Mouse (Mus musculus): Measurements from ENCODE around the gene Sec16b.
A peak's percentile ranks its signal among the peaks of the same experiment; 100 is the strongest.

The Sec16b gene

DNA sequence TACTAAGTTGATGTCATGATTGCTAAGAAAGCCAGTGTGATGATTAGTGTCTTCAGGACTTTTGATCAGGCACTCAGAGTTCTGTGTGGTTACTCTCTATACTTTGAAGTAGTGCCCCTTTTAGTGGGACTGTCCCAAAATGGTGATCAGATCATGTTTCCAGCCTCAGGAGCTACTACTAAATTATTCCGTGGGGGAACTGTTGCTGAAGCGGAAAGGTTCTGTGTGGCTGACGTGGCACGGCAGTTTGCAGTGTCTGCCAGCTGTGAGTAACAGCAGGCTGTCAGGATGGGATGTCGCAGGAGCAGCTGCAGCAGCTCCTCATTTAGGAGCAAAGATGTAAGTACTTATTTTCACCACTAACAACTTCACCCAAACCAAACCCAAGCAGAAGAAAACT is at the start of gene Sec16b:
Sec16b (plus strand) TSS at position 207 of the 400 bp plus-strand sequence.
- DNase-seq (ENCODE audit: low spot score) = no peak

GRCm38 (mm10) chr1:157457789-157458188 is 48.7 kb upstream of the Sec16b start:
- no peak for DNase-seq (ENCODE audit: low spot score)

- DNase-seq (ENCODE audit: low spot score) = peak; percentile 23
Observed at GRCm38 (mm10) chr1:157458421-157459208, 47.9 kb upstream of the Sec16b start, which contains the start of gene Cryzl2. Gene Cryzl2 (plus strand): TSS chr1:157458577.

GRCm38 (mm10) chr1:157459904-157460303 is 46.6 kb upstream of the Sec16b start:
- no peak for DNase-seq (ENCODE audit: low spot score)

DNA sequence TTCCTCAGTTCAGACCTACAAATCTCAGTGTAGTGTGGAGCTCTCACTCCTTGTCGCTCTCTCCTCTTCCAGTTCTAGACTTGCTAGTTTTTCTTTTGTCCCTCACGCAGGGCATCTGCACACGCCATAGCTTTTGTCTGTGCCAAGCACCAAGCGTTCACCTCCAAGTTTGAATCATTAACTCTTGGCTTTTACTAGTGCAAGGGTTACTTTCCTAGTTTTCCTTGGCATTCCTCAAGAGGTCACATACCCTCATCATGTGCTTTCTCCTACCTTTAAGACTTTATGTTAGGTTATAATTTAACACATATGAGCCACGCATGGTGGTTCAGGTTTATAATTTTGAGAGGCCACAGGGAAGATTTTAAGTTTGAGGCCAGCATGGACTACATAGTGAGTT is 45.3 kb upstream of the Sec16b start:
- no peak for DNase-seq (ENCODE audit: low spot score)

GRCm38 (mm10) chr1:157462336-157462735 is 44.2 kb upstream of the Sec16b start:
- DNase-seq (ENCODE audit: low spot score) = no peak

- no peak for DNase-seq (ENCODE audit: low spot score)
Observed at GRCm38 (mm10) chr1:157465194-157465593, 41.3 kb upstream of the Sec16b start.

- no peak for DNase-seq (ENCODE audit: low spot score)
Observed at GRCm38 (mm10) chr1:157467866-157468265, 38.7 kb upstream of the Sec16b start.

GRCm38 (mm10) chr1:157470761-157471386 is 35.7 kb upstream of the Sec16b start:
- no peak for DNase-seq (ENCODE audit: low spot score)

DNA sequence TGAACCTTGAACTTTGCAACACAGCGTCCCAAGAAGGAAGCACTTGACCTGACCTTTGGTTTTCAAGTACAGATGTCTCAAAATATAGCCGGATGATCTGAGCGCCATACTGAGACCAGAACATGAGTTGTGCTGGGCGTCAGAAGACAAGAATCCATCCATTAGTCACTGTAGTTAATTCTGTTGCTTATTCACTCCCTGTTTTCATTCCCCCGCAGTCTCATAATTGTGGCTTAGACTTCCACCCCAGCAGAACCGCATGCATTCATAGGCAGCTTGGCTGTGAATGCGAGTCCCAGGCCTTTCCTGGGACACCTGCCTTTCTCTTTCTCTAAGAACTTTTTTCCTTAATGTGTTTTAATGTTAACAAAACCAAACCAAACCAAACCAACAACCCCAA is 33.8 kb upstream of the Sec16b start:
- no peak for DNase-seq (ENCODE audit: low spot score)

- DNase-seq (ENCODE audit: low spot score) = no peak
Observed at GRCm38 (mm10) chr1:157474865-157475264, 31.7 kb upstream of the Sec16b start.

GRCm38 (mm10) chr1:157476231-157476630 is 30.3 kb upstream of the Sec16b start:
- no peak for DNase-seq (ENCODE audit: low spot score)

DNA sequence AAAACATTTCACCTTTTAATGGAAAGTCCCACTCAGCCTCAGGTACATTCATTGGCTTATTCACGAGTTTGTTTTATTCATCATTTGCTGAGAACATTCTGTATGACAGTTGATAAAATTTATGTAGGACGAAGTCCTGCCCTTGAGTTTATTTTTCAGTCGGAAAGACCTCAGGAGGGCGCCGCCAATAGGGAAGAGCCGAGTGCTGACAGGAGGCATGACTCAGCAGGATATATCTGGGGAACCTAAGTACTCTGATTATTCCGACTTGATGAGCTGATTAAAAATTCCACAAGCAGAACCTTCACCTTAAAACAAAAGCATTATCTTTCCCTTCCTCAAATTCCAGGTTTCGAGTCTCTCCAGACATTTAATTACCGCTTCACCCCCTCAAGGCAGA is 26.4 kb upstream of the Sec16b start:
- DNase-seq (ENCODE audit: low spot score) = no peak

- no peak for DNase-seq (ENCODE audit: low spot score)
Observed at GRCm38 (mm10) chr1:157480901-157481300, 25.6 kb upstream of the Sec16b start.

DNA sequence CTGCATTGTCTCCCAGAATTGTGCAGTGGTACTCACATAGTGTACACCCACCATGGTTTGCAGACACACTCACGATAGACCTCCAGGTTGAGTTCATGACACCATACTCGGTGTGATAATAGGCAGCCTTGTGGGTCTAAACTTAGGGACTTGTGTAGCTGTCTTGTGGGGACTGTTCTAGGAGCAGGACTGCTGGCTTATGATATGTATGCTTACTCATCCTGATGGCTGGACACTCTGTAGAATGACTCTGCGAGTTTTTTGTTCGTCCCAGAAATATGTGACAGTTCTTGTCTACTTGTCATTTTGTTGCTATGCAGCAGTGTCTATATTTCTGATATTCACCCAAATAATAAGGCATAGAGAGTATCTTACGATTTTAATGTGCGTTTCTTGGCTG is 24.9 kb upstream of the Sec16b start:
- no peak for DNase-seq (ENCODE audit: low spot score)

DNA sequence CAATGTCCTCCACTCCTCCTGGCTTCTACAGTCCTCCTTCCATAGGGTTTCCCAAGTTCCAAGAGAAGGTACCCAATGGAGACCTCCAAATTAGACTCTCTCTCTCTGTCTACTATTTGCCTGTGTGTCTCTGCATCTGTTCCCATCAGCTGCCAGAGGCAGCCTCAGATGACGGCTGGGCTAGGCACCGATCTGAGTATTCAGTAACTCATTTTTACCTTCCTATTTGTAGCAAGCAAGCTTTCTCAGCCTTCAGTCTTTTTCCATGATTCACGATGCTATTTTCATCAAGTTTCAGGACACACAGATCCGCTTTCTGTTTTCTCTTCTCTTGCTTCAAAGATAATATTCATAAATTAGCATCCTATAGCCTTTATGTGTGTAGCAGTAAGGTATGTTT is 22.4 kb upstream of the Sec16b start:
- DNase-seq (ENCODE audit: low spot score) = no peak

GRCm38 (mm10) chr1:157500657-157501056 is 5.9 kb upstream of the Sec16b start:
- no peak for DNase-seq (ENCODE audit: low spot score)

GRCm38 (mm10) chr1:157501352-157501945 is 5.1 kb upstream of the Sec16b start:
- no peak for DNase-seq (ENCODE audit: low spot score)

DNA sequence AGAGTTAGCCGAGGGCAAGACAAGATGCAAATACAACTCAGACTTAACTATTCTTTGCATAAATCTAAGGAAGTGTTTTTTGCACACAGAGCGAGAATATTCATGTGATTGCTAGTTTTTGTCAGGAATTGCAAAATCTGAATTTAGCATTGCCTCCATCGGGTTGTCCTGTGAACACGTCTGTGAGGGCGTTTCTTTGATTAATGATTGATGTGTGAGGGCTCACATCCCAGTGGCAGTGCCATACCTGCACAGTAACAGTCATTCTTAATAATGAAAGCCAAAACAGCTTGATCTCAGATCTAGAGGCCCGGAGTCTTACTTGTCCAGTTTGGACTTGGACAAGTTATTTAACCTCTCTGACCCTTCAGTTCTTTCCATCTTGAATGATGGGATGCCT is 3.5 kb upstream of the Sec16b start:
- DNase-seq (ENCODE audit: low spot score) = no peak

GRCm38 (mm10) chr1:157506995-157507595 is 567 bp downstream of the Sec16b start:
- no peak for DNase-seq (ENCODE audit: low spot score)

DNA sequence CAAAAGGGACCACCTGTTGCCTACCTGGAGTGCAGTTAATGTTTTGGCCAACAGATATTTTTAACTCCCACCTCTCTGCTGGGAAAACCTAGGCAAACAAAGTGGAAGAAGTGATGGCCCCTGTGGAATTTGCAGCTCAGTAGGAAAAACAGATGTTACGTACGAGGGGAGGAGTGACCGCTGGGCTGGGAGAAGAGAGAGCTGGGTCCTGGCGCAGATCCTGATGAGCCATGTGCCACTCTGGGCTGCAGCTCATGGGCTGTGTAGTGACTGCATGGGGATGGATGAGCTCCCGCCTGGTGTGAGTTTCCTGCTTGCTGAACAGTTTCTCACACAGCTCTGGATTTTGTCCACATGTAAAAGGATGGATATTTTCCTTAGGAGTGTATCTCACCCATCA is 1.3 kb downstream of the Sec16b start:
- no peak for DNase-seq (ENCODE audit: low spot score)

- no peak for DNase-seq (ENCODE audit: low spot score)
Observed at GRCm38 (mm10) chr1:157512690-157513448, 6.3 kb downstream of the Sec16b start.

All from spleen, adult 12 weeks (tissue).